Mouse (Mus musculus) forebrain, embryonic 12.5 days (tissue): ENCODE results near the gene Zbtb22. TPM values are rescaled to one million over a fixed set of nuclear protein-coding genes. Genes with fewer than 3 reads are reported as not detected.
A peak's percentile ranks its signal among the peaks of the same experiment; 100 is the strongest.

Experiments used
- ATAC-seq: fragments of 200-750 bp; cut with Nextera tagmentation; 2 replicates; pipeline ENCODE4 v1.8.0; 2017; ENCODE audit warnings: moderate TSS enrichment; ENCODE audit not compliant: low FRiP score
- H3K27ac ChIP-seq: fragments of 300-500 bp; sonication (generic); 2 replicates; pipeline ENCODE4 v1.5.1; 2016; ENCODE audit warnings: mild to moderate bottlenecking
- H3K27me3 ChIP-seq: fragments of 300-500 bp; sonication (generic); 2 replicates; pipeline ENCODE4 v1.6.1; 2016; ENCODE audit warnings: mild to moderate bottlenecking
- H3K36me3 ChIP-seq: fragments of 300-500 bp; sonication (generic); replicated peaks from 2 replicates; pipeline ENCODE4 v1.6.1; 2016; ENCODE audit warnings: mild to moderate bottlenecking
- H3K4me1 ChIP-seq: fragments of 300-500 bp; sonication (generic); 2 replicates; pipeline ENCODE4 v1.6.1; 2016
- H3K4me2 ChIP-seq: fragments of 300-500 bp; sonication (generic); 2 replicates; pipeline ENCODE4 v1.6.1; 2016; ENCODE audit warnings: mild to moderate bottlenecking, moderate library complexity
- H3K4me3 ChIP-seq: fragments of 300-500 bp; sonication (generic); replicated peaks from 2 replicates; pipeline ENCODE4 v1.5.1; 2016; ENCODE audit warnings: mild to moderate bottlenecking
- H3K9ac ChIP-seq: fragments of 300-500 bp; sonication (generic); 2 replicates; pipeline ENCODE4 v1.6.1; 2016; ENCODE audit warnings: mild to moderate bottlenecking
- H3K9me3 ChIP-seq: fragments of 300-500 bp; sonication (generic); 2 replicates; pipeline ENCODE4 v1.6.1; 2016
- WGBS: fragments of 180-500 bp; shearing (Covaris S2); methylation state at CpG from one replicate; pipeline ENCODE4 v1.1.7; 2016; 5-methylcytosine and 5-hydroxymethylcytosine counted together
- polyA plus RNA-seq: library from polyadenylated mRNA; unstranded; fragments of >200 nt; fragmentation: Nextera tagmentation; extraction: Ambion mirVana; gene quantifications from 2 replicates; pipeline ENCODE4 v1.2.1, GENCODE M21; 2016

The Zbtb22 gene
- polyA plus RNA-seq, 1 experiment from 2014 or later, result 23.5 TPM

DNA sequence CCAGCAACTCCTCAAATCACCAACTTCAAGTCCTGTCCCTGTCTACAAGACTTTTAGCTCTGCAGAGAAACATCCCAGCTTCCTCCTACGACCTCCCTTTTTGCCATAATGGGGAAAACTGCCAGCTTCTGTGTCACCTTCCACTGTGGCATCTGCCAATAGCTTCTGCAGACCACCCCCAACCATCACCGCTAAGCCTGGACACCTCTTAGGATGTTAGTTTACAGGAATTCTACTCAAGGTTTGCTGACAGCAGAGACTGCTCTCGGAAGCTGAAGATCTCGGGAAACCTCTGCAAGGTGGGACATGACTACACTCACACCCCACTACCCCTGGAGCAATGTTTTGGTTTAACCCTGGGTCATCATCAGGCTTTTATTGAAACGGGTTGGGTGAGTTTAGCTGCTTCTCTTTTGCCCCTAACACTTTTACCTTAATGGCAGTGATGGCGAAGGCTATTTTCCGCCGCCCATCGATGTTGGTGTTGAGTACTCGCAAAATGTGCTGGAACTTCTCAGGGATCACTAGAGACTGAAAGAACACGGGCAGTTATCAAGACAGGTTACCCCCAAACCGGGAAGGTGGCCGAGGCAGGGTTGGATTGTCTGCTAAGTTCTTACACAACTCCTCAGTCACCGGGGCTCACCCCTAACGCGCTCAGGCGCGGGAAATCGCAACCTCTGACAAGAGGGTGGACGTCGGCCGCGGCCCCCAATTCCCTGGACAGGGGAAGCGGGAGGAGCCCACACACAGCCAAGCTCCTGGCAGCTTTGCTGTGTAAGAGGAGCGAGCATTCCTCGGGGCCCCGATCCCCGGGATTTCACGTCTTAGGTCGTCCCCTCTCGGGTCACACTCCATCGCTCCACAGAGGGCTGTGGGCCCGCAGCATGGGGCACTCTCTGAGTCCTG, 39.2 kb downstream of the Zbtb22 start:
- peak overlapping the region; percentile 65 for H3K4me3 ChIP-seq
- H3K27ac ChIP-seq, result peak overlapping the region; percentile 89
- peaks cover 54% of the 10 kb centered on the region for H3K36me3 ChIP-seq
- H3K9ac ChIP-seq, result peak overlapping the region; percentile 84
- H3K4me2 ChIP-seq, result peak overlapping the region; percentile 98
- H3K4me1 ChIP-seq, result peaks cover 56% of the 10 kb centered on the region
- no peaks in the 10 kb centered on the region for H3K9me3 ChIP-seq
- no peaks in the 10 kb centered on the region for H3K27me3 ChIP-seq
- no peak; the same call in 1 of the 2 replicates for ATAC-seq
- 1% methylated on average over 33 of the region's 33 CpGs for WGBS

DNA sequence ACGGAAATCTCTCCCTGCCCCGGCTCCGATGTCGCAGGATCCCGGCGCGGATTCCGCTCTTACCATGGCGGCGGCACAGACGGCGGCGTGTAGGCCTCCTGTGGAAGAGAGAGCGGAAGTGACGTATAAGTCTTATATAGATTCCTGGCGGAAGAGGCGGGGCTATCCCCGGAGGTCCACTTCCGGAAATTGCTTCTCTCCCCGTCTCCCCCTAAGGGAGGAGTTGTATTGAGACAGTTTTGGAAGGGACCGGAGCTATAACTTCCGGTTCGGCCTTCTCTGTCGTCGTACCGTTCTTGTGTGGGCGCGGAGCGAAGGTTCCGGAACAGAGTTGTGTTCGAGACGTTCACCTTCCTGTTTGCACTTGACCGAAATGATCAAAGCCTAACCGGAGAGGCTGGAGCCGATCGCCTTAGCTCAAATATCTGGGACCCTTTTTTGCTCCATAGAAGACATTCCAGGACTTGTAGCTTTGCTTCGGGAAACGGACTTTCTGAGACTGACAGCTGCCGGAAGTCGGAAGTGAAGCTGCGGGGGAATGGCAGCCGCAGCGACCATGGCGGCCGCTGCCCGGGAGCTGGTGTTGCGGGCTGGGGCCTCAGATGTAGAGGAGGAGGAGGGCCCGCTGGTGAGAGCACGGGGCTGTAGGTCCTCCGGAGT, 40.0 kb downstream of the Zbtb22 start, which contains the start of the genes Vps52 and Rps18:
Gene Vps52 (plus strand): TSS at position 258 of the 660 bp plus-strand sequence.
Gene Rps18 (minus strand): TSS at position 447 of the 660 bp plus-strand sequence.
- H3K4me2 ChIP-seq, result peak within 1 kb of the TSS; percentile 98
- ATAC-seq, result peak; percentile 90
- H3K27ac ChIP-seq, result peak within 1 kb of the TSS; percentile 89
- peaks cover 48% of the 10 kb centered on the region for H3K4me1 ChIP-seq
- peak within 1 kb of the TSS; percentile 84 for H3K9ac ChIP-seq
- no peaks in the 10 kb centered on the region for H3K27me3 ChIP-seq
- under 1% methylated on average over 50 of the region's 50 CpGs for WGBS
- H3K4me3 ChIP-seq, result peak within 1 kb of the TSS; percentile 65
- H3K36me3 ChIP-seq, result peaks cover 56% of the 10 kb centered on the region
- H3K9me3 ChIP-seq, result no peaks in the 10 kb centered on the region

DNA sequence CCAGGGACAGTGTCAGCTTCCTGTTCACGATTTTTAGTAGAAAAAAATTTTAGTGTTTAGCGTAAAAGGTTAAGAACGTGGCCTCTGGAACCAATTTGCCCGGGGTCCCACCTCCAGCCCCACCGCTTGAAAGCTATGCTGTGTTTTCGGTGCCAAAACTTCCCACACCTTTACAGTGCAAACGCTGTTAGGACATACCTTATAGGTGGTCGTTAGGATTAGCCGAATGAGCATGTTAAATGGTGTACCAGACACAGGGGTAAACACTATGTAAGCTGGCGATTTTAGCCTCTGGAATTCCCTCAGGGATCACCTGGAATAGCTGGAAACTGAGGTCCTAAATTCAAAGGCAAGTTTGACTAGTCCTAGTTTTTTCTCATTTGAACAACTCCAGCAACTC, 40.6 kb downstream of the Zbtb22 start:
- ATAC-seq, result no peak
- Histone ChIP-seq H3K36me3 (peaks cover 63% of the 10 kb centered on the region), H3K4me2 (peak overlapping the region; percentile 79), H3K4me1 (peaks cover 42% of the 10 kb centered on the region), H3K27me3 (no peaks in the 10 kb centered on the region), H3K4me3 (peak overlapping the region; percentile 65), H3K9ac (peak overlapping the region; percentile 56), H3K9me3 (no peaks in the 10 kb centered on the region), H3K27ac (peak overlapping the region; percentile 87)
- WGBS, result 7% methylated on average over 10 of the region's 10 CpGs

DNA sequence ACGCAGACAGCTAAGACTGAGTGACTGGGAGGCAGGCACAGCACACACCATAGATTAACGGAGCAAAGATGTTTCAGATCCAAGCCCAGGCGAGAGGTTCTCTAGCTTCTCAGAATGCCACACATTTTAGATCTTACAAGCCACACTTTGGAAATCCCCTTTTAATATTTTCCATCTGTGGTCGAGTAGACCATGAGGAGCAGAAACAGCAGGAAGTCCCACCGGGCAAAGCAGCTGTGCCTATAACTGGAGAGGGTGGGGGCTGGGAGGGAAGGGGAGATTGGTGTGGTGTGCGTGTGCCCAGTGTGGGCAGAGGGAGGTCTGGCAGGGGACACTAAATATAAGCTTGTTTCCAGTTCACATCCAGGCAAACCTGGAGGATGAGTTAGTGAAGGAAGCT, 41.8 kb downstream of the Zbtb22 start:
- no peak overlapping the region for H3K4me3 ChIP-seq
- no peak for ATAC-seq
- no peaks in the 10 kb centered on the region for H3K9me3 ChIP-seq
- peaks cover 64% of the 10 kb centered on the region for H3K36me3 ChIP-seq
- H3K9ac ChIP-seq, result 0 out of 2 replicates have a peak overlapping the region, but pooled peaks have one; percentile 7
- WGBS, result 80% methylated on average over 6 of the region's 6 CpGs
- H3K27me3 ChIP-seq, result no peaks in the 10 kb centered on the region
- H3K4me1 ChIP-seq, result peaks cover 30% of the 10 kb centered on the region
- H3K27ac ChIP-seq, result no peak overlapping the region
- no peak overlapping the region for H3K4me2 ChIP-seq

DNA sequence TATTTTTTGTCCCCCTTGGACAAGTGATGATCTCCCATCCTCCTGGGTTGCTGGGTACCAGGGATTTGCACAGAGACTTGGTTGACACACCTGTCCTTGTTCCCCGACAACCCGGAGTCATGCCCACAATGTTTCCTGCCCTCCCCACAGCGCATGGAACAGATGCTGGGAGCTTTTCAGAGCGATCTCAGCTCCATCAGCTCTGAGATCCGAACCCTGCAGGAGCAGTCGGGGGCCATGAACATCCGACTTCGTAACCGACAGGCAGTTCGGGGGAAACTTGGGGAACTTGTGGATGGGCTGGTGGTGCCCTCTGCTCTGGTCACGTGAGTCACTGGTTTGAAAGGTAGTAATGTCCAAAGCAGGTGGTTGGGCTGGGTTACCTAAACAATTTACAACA, 42.7 kb downstream of the Zbtb22 start:
- WGBS, result 95% methylated on average over 11 of the region's 11 CpGs
- no peak overlapping the region for H3K27ac ChIP-seq

DNA sequence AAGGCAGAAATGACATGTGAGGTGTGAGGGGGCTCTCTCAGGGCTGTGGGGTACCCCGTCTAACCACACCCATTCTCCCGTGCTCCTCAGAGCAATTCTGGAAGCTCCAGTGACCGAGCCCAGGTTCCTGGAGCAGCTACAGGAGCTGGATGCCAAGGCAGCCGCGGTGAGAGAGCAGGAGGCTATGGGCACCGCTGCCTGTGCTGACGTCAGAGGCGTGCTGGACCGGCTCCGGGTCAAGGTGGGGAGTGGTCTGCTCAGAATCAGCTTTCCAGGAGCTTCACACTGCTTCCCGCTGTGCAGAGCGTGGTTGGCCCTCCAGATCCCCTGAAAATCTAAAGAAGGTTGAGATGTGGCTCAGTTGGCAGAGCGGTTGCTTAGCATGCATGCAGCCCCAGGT, 43.4 kb downstream of the Zbtb22 start:
- H3K36me3 ChIP-seq, result peaks cover 65% of the 10 kb centered on the region

More for the DNA sequence above, 42.7 kb downstream of the Zbtb22 start:
- H3K4me1 ChIP-seq, result peaks cover 20% of the 10 kb centered on the region
- no peak for ATAC-seq
- H3K4me2 ChIP-seq, result no peak overlapping the region
- no peaks in the 10 kb centered on the region for H3K27me3 ChIP-seq
- no peaks in the 10 kb centered on the region for H3K9me3 ChIP-seq
- H3K9ac ChIP-seq, result no peak overlapping the region
- H3K4me3 ChIP-seq, result no peak overlapping the region
- peaks cover 64% of the 10 kb centered on the region for H3K36me3 ChIP-seq

DNA sequence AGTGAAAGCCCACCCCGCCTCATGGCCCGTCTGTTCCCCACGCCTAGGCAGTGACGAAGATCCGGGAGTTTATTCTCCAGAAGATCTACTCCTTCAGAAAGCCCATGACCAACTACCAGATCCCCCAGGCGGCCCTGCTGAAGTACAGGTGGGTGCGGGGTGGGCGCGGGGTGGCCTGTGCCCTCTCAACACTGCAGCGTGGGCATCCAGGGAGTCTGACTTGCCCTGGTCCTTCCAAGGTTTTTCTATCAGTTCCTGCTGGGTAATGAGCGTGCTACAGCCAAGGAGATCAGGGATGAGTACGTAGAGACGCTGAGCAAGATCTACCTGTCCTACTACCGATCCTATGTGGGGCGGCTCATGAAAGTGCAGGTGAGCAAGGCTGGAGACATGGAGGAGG, 44.2 kb downstream of the Zbtb22 start:
- 93% methylated on average over 15 of the region's 15 CpGs for WGBS
- ATAC-seq, result no peak
- H3K4me1 ChIP-seq, result peaks cover 6% of the 10 kb centered on the region
- peaks cover 68% of the 10 kb centered on the region for H3K36me3 ChIP-seq
- H3K27me3 ChIP-seq, result no peaks in the 10 kb centered on the region
- no peak overlapping the region for H3K27ac ChIP-seq
- no peak overlapping the region for H3K4me3 ChIP-seq
- H3K9me3 ChIP-seq, result no peaks in the 10 kb centered on the region
- H3K4me2 ChIP-seq, result no peak overlapping the region
- H3K9ac ChIP-seq, result no peak overlapping the region

More for the DNA sequence above, 43.4 kb downstream of the Zbtb22 start:
- ATAC-seq, result no peak
- WGBS, result 94% methylated on average over 13 of the region's 13 CpGs
- H3K4me2 ChIP-seq, result no peak overlapping the region
- no peak overlapping the region for H3K9ac ChIP-seq
- H3K27ac ChIP-seq, result no peak overlapping the region
- H3K27me3 ChIP-seq, result no peaks in the 10 kb centered on the region
- peaks cover 14% of the 10 kb centered on the region for H3K4me1 ChIP-seq
- no peak overlapping the region for H3K4me3 ChIP-seq
- no peaks in the 10 kb centered on the region for H3K9me3 ChIP-seq

DNA sequence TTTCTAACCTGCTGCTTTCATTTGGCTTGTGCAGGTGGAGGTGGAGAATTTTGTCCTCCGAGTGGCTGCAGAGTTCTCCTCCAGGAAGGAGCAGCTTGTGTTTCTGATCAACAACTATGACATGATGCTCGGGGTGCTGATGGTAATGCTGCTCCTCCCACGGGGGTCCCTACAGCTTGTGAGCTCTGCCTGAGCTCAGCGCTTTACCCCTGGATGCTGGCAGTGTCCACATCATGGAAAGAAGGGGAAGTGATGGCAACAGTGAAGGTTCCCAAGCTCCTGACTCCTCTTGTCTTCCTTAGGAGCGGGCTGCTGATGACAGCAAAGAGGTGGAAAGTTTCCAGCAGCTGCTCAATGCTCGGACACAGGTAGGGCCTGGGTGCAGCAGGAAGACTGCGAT, 47.2 kb downstream of the Zbtb22 start:
- no peaks in the 10 kb centered on the region for H3K9me3 ChIP-seq
- no peak overlapping the region for H3K27ac ChIP-seq
- H3K27me3 ChIP-seq, result no peaks in the 10 kb centered on the region
- peaks cover 85% of the 10 kb centered on the region for H3K36me3 ChIP-seq
- H3K4me2 ChIP-seq, result no peak overlapping the region
- no peak overlapping the region for H3K4me3 ChIP-seq
- H3K9ac ChIP-seq, result no peak overlapping the region
- ATAC-seq, result no peak
- WGBS, result 94% methylated on average over 7 of the region's 7 CpGs
- H3K4me1 ChIP-seq, result no peaks in the 10 kb centered on the region

DNA sequence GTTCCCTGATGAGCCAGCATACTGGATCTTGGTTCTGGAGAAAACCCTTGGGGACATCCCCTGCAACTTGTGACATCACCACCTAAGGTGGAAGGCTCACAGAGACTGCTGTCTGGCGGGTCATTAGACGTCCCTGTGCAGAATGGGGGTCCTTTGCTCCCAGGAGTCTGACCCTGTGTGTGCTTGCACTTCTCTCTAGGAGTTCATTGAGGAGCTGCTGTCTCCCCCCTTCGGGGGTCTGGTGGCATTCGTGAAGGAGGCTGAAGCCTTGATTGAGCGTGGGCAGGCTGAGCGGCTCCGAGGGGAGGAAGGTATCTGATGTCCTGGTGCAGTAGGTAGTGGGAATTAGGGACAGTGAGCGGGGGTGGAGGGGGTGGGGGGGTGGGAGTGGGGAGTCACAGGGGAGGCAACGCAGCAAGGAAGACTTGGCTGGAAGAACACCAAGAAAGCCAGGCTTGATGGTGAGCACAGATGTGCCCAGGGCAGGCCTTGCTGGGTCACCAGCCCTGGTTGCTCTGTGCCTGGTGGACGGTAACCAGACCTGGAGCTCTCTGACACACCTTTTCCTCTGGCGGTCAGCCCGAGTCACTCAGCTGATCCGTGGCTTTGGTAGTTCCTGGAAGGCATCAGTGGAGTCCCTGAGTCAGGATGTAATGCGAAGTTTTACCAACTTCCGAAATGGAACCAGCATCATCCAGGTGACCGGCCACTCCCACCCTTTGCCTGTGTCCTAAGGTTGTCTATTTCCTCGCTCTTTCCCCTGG, 49.6 kb downstream of the Zbtb22 start:
- H3K4me3 ChIP-seq, result no peak overlapping the region
- peaks cover 61% of the 10 kb centered on the region for H3K36me3 ChIP-seq
- no peaks in the 10 kb centered on the region for H3K9me3 ChIP-seq
- H3K4me2 ChIP-seq, result no peak overlapping the region
- no peak for ATAC-seq
- H3K9ac ChIP-seq, result no peak overlapping the region
- 92% methylated on average over 17 of the region's 17 CpGs for whole genome bisulfite sequencing
- H3K27me3 ChIP-seq, result no peaks in the 10 kb centered on the region
- H3K4me1 ChIP-seq, result no peaks in the 10 kb centered on the region
- no peak overlapping the region for H3K27ac ChIP-seq

DNA sequence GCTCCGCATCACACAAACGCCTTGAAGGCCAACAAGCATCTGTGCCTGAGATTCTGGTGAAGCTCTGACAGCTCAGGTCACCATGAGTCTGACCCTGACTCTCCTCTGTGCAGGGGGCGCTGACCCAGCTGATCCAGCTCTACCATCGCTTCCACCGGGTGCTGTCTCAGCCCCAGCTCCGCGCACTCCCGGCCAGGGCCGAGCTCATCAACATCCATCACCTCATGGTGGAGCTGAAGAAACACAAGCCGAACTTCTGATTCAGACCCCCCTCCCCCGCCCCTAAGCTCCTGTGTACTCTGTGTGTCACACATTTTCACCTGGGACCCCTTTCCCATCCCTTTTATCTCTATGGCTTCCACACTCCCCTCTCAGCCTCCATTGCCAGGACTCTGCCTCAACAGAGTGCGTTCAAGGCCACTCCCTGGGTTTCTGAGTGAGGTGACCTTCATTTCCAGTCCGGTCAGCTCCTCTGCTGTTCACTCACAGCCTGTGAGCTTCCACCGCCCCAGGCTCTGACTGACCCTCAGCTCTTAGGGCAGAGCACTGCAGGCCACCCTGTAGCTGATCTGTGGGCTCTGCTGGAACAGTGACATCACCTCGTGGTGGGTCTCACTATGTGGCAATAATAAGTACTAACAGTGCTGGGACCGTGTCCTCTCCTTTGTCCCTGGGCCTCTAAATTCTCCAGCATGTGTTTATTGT, 50.3 kb downstream of the Zbtb22 start:
- H3K27ac ChIP-seq, result no peak overlapping the region
- WGBS, result 90% methylated on average over 16 of the region's 16 CpGs
- no peak overlapping the region for H3K4me3 ChIP-seq
- ATAC-seq, result no peak
- H3K27me3 ChIP-seq, result no peaks in the 10 kb centered on the region
- peaks cover 54% of the 10 kb centered on the region for H3K36me3 ChIP-seq
- no peaks in the 10 kb centered on the region for H3K9me3 ChIP-seq
- H3K9ac ChIP-seq, result no peak overlapping the region
- H3K4me1 ChIP-seq, result no peaks in the 10 kb centered on the region
- no peak overlapping the region for H3K4me2 ChIP-seq

DNA sequence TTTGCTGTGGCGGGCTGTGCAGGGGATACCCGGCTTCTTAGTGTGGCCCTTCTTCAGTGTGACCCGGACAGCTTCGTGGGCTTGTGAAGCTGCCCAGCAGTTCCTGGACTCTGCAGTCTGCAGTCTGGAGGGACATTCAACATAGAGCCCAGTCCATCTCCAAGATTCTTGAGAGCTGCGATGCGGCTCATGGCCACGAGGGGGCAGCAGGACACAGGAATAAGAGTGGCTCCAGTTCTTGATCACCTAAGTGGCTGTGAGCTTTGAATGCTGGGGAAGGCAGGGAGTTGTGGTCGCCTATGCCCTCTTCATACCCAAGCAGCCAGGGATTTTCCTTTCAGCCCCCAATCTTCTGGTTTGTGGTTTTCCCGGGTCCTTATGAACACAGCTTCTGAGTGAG, 52.8 kb downstream of the Zbtb22 start:
- H3K9ac ChIP-seq, result no peak overlapping the region; the same call in 1 of the 2 replicates
- ATAC-seq, result peak; percentile 74

More for the DNA sequence above, 52.8 kb downstream of the Zbtb22 start:
- Histone ChIP-seq H3K4me3 (no peak overlapping the region), H3K4me2 (no peak overlapping the region), H3K9me3 (no peaks in the 10 kb centered on the region), H3K27me3 (peaks cover 12% of the 10 kb centered on the region), H3K36me3 (peaks cover 29% of the 10 kb centered on the region), H3K27ac (no peak overlapping the region), H3K4me1 (no peaks in the 10 kb centered on the region)
- WGBS, result 1% methylated on average over 9 of the region's 9 CpGs
